Mouse (Mus musculus) stomach, embryonic 16.5 days (tissue): ENCODE measurements around the gene Aurkc. TPM values are rescaled to one million over a fixed set of nuclear protein-coding genes. Genes with fewer than 3 reads are reported as not detected.
"Not testable (repeated sequence)": the region's sequence is repeated elsewhere in the genome, so short reads cannot be mapped to it uniquely, and the experiment has no call there.

Source experiments
- ATAC-seq: fragments of 200-750 bp; cut with Nextera tagmentation; 2 replicates; pipeline ENCODE4 v1.8.0; 2017; ENCODE audit warnings: moderate number of reproducible peaks, moderate TSS enrichment; ENCODE audit not compliant: insufficient read depth, low FRiP score
- H3K27ac ChIP-seq: fragments of 300-500 bp; sonication (generic); 2 replicates; pipeline ENCODE4 v1.5.1; 2014; ENCODE audit warnings: low read length
- H3K27me3 ChIP-seq: fragments of 300-500 bp; sonication (generic); 2 replicates; pipeline ENCODE4 v1.6.1; 2014; ENCODE audit warnings: low read length, control low read depth, mixed read lengths; ENCODE audit not compliant: control insufficient read depth, insufficient read depth
- H3K36me3 ChIP-seq: fragments of 300-500 bp; sonication (generic); 2 replicates; pipeline ENCODE4 v1.6.1; 2014; ENCODE audit warnings: low read length; ENCODE audit not compliant: control insufficient read depth, insufficient read depth
- H3K4me1 ChIP-seq: fragments of 300-500 bp; sonication (generic); 2 replicates; pipeline ENCODE4 v1.6.1; 2014; ENCODE audit warnings: low read length, control low read depth, mixed read lengths; ENCODE audit not compliant: control insufficient read depth, insufficient read depth
- H3K4me2 ChIP-seq: fragments of 300-500 bp; sonication (generic); 2 replicates; pipeline ENCODE4 v1.6.1; 2014; ENCODE audit warnings: low read depth, low read length, mixed read lengths
- H3K4me3 ChIP-seq: fragments of 300-500 bp; sonication (generic); replicated peaks from 2 replicates; pipeline ENCODE4 v1.5.1; 2014; ENCODE audit warnings: mild to moderate bottlenecking, low read length
- H3K9ac ChIP-seq: fragments of 300-500 bp; sonication (generic); 2 replicates; pipeline ENCODE4 v1.6.1; 2014; ENCODE audit warnings: low read length
- H3K9me3 ChIP-seq: fragments of 300-500 bp; sonication (generic); replicated peaks from 2 replicates; pipeline ENCODE4 v1.6.1; 2016; ENCODE audit warnings: low read length, control low read depth; ENCODE audit not compliant: control insufficient read depth
- WGBS: fragments of 180-500 bp; shearing (Covaris S2); extraction: QIAGEN DNeasy Blood & Tissue Kit; methylation state at CpG from one replicate; pipeline ENCODE4 v1.1.7; 2014; 5-methylcytosine and 5-hydroxymethylcytosine counted together
- polyA plus RNA-seq: library from polyadenylated mRNA; unstranded; fragments of >200 nt; fragmentation: Nextera tagmentation; extraction: Ambion mirVana; gene quantifications from 2 replicates; pipeline ENCODE4 v1.2.1, GENCODE M21; 2015

The Aurkc gene
- polyA plus RNA-seq = not detected in 2 replicates

GRCm38 (mm10) chr7:6995251-6995650 is at the start of gene Aurkc:
TSS of gene Aurkc (plus strand) at chr7:6995300.
- not testable (repeated sequence) for H3K36me3 ChIP-seq, H3K4me2 ChIP-seq, H3K4me3 ChIP-seq, H3K27me3 ChIP-seq, H3K9me3 ChIP-seq, H3K9ac ChIP-seq, H3K27ac ChIP-seq, ATAC-seq, H3K4me1 ChIP-seq
- WGBS = 77% methylated on average over 11 of the region's 11 CpGs

GRCm38 (mm10) chr7:6948061-6948460 is 47.0 kb upstream of the Aurkc start:
- H3K27ac ChIP-seq, ATAC-seq, H3K27me3 ChIP-seq, H3K4me1 ChIP-seq, H3K9me3 ChIP-seq, H3K4me3 ChIP-seq, H3K9ac ChIP-seq, H3K4me2 ChIP-seq, H3K36me3 ChIP-seq: not testable (repeated sequence)
- WGBS = 93% methylated on average over 18 of the region's 20 CpGs

GRCm38 (mm10) chr7:6956576-6956975 is 38.5 kb upstream of the Aurkc start:
- no peaks in the 10 kb centered on the region for H3K27me3 ChIP-seq
- no peaks in the 10 kb centered on the region for H3K36me3 ChIP-seq
- no peak for ATAC-seq
- H3K4me3 ChIP-seq = no peak overlapping the region
- no peak overlapping the region for H3K4me2 ChIP-seq
- 75% methylated on average over 4 of the region's 4 CpGs for WGBS
- H3K9me3 ChIP-seq = no peaks in the 10 kb centered on the region
- no peak overlapping the region for H3K27ac ChIP-seq
- no peak overlapping the region for H3K9ac ChIP-seq
- no peaks in the 10 kb centered on the region for H3K4me1 ChIP-seq

GRCm38 (mm10) chr7:6958574-6958973 is 36.5 kb upstream of the Aurkc start:
- 90% methylated on average over 1 of the region's 1 CpGs for WGBS
- Histone ChIP-seq H3K27me3 (no peaks in the 10 kb centered on the region), H3K4me1 (no peaks in the 10 kb centered on the region), H3K4me3 (no peak overlapping the region), H3K36me3 (no peaks in the 10 kb centered on the region), H3K9me3 (no peaks in the 10 kb centered on the region), H3K27ac (no peak overlapping the region), H3K4me2 (no peak overlapping the region), H3K9ac (no peak overlapping the region)
- no peak for ATAC-seq

GRCm38 (mm10) chr7:6973566-6973965 is 21.5 kb upstream of the Aurkc start:
- Histone ChIP-seq H3K9ac (no peak overlapping the region), H3K4me3 (no peak overlapping the region), H3K4me1 (no peaks in the 10 kb centered on the region), H3K9me3 (no peaks in the 10 kb centered on the region), H3K36me3 (no peaks in the 10 kb centered on the region), H3K27me3 (no peaks in the 10 kb centered on the region), H3K27ac (no peak overlapping the region), H3K4me2 (no peak overlapping the region)
- no peak for ATAC-seq
- WGBS = 93% methylated on average over 1 of the region's 1 CpGs

- H3K9me3 ChIP-seq = no peaks in the 10 kb centered on the region
- no peaks in the 10 kb centered on the region for H3K36me3 ChIP-seq
- H3K4me1 ChIP-seq = no peaks in the 10 kb centered on the region
- H3K27ac ChIP-seq = no peak overlapping the region
- no peak overlapping the region for H3K4me3 ChIP-seq
- no peak overlapping the region for H3K4me2 ChIP-seq
- H3K27me3 ChIP-seq = no peaks in the 10 kb centered on the region
- H3K9ac ChIP-seq = no peak overlapping the region
- 91% methylated on average over 19 of the region's 19 CpGs for WGBS
- ATAC-seq = no peak
Measured at GRCm38 (mm10) chr7:6976890-6977289, 18.2 kb upstream of the Aurkc start.

GRCm38 (mm10) chr7:6998914-6999313 is 3.8 kb downstream of the Aurkc start:
- H3K4me1 ChIP-seq, H3K27me3 ChIP-seq, H3K9me3 ChIP-seq, H3K4me3 ChIP-seq, H3K27ac ChIP-seq, ATAC-seq, H3K36me3 ChIP-seq, H3K4me2 ChIP-seq, H3K9ac ChIP-seq: not testable (repeated sequence)
- 40% methylated on average over 3 of the region's 3 CpGs for WGBS

- not testable (repeated sequence) for ATAC-seq, H3K4me3 ChIP-seq, H3K4me2 ChIP-seq, H3K9me3 ChIP-seq, H3K36me3 ChIP-seq, H3K9ac ChIP-seq, H3K27me3 ChIP-seq, H3K4me1 ChIP-seq, H3K27ac ChIP-seq
- 75% methylated on average over 5 of the region's 5 CpGs for WGBS
Measured at GRCm38 (mm10) chr7:7005441-7005840, 10.3 kb downstream of the Aurkc start.

- no peaks in the 10 kb centered on the region for H3K27me3 ChIP-seq
- no peaks in the 10 kb centered on the region for H3K36me3 ChIP-seq
- H3K9ac ChIP-seq = no peak overlapping the region
- H3K4me1 ChIP-seq = no peaks in the 10 kb centered on the region
- no peaks in the 10 kb centered on the region for H3K9me3 ChIP-seq
- no peak overlapping the region for H3K27ac ChIP-seq
- no peak overlapping the region for H3K4me3 ChIP-seq
- no peak for ATAC-seq
- no peak overlapping the region for H3K4me2 ChIP-seq
Measured at GRCm38 (mm10) chr7:7027445-7027844, 32.3 kb downstream of the Aurkc start.
